In genomic region chr13:73626410-73626744, GRCm38 (mm10) we compare ENCODE assay signal across 8 mouse cellular contexts. TPM values are rescaled to one million over a fixed set of nuclear protein-coding genes. Genes with fewer than 3 reads are reported as not detected.
DNase-seq lines count a peak whose midpoint lies in the region; ATAC-seq and TF ChIP-seq lines count a peak whose summit lies in the region.

No protein-coding gene starts in this region.

- no peak for ATAC-seq in heart, embryonic 13.5 days (ENCODE audit: extremely low read depth, insufficient number of reproducible peaks, low FRiP score, low TSS enrichment)

- 44% methylated on average over 6 of the region's 6 CpGs for WGBS in heart, embryonic 13.5 days
- 44% methylated on average over 6 of the region's 6 CpGs for WGBS in hindbrain, embryonic 10.5 days

- H3K4me1 ChIP-seq in heart, embryonic 13.5 days, result peaks cover 3% of the 10 kb centered on the region; the same call in 1 of the 2 replicates
- no peaks in the 10 kb centered on the region for H3K4me1 ChIP-seq in ES-Bruce4 (ENCODE audit: control insufficient read depth, insufficient read depth, low read length)
- peaks cover 25% of the 10 kb centered on the region for H3K4me1 ChIP-seq in hindbrain, embryonic 10.5 days (replicated peaks)
- H3K4me1 ChIP-seq in megakaryocyte, embryonic 14.5 days, result peaks cover 20% of the 10 kb centered on the region

- H3K36me3 ChIP-seq in heart, embryonic 13.5 days, result peaks cover 13% of the 10 kb centered on the region
- no peaks in the 10 kb centered on the region; the same call in 1 of the 2 replicates for H3K36me3 ChIP-seq in ES-Bruce4 (ENCODE audit: control insufficient read depth, insufficient read depth, low read length, poor library complexity, severe bottlenecking)
- peaks cover 14% of the 10 kb centered on the region for H3K36me3 ChIP-seq in hindbrain, embryonic 10.5 days
- H3K36me3 ChIP-seq in megakaryocyte, embryonic 14.5 days (replicated peaks; ENCODE audit: low read length), result peaks cover 16% of the 10 kb centered on the region

- H3K9me3 ChIP-seq in heart, embryonic 13.5 days, result no peaks in the 10 kb centered on the region
- no peaks in the 10 kb centered on the region for H3K9me3 ChIP-seq in ES-Bruce4 (replicated peaks; ENCODE audit: control insufficient read depth, insufficient read depth, low read length, poor library complexity, severe bottlenecking)
- no peaks in the 10 kb centered on the region for H3K9me3 ChIP-seq in hindbrain, embryonic 10.5 days
- H3K9me3 ChIP-seq in megakaryocyte, embryonic 14.5 days, result no peaks in the 10 kb centered on the region

- no peak for TF ChIP-seq CTCF in ES-Bruce4 (IDR thresholded peaks at IDR 0.05; ENCODE audit: low read depth, low read length)

- no peak for TF ChIP-seq POLR2A in ES-Bruce4 (IDR thresholded peaks at IDR 0.05; ENCODE audit: insufficient read depth, low read length)

- no peak for DNase-seq in heart, adult 9 months (ENCODE audit: low spot score in 2 of 2)
- DNase-seq in hindbrain, embryonic 10.5 days (ENCODE audit: low spot score), result no peak
- DNase-seq in urinary bladder, postnatal 4 days (ENCODE audit: low spot score in 2 of 2), result no peak
- DNase-seq in frontal cortex, postnatal 36 days (ENCODE audit: low spot score in 2 of 2), result no peak
- no peak for DNase-seq in right cerebral cortex, postnatal 4 days

- H3K9ac ChIP-seq in heart, embryonic 13.5 days, result peak overlapping the region; percentile 84
- H3K9ac ChIP-seq in ES-Bruce4 (ENCODE audit: low read depth, poor library complexity, severe bottlenecking), result no peak overlapping the region

- H3K27me3 ChIP-seq in heart, embryonic 13.5 days (replicated peaks), result no peaks in the 10 kb centered on the region
- no peaks in the 10 kb centered on the region for H3K27me3 ChIP-seq in ES-Bruce4 (ENCODE audit: control insufficient read depth, insufficient read depth, low read length, poor library complexity, severe bottlenecking)
- no peaks in the 10 kb centered on the region; the same call in 1 of the 2 replicates for H3K27me3 ChIP-seq in hindbrain, embryonic 10.5 days (ENCODE audit: insufficient read depth, poor library complexity, severe bottlenecking)
- peaks cover 40% of the 10 kb centered on the region for H3K27me3 ChIP-seq in megakaryocyte, embryonic 14.5 days (replicated peaks)

- H3K27ac ChIP-seq in heart, embryonic 13.5 days (replicated peaks), result no peak overlapping the region
- H3K27ac ChIP-seq in ES-Bruce4 (ENCODE audit: insufficient read depth, low read length), result peak overlapping the region; percentile 30; the same call in 1 of the 2 replicates
- H3K27ac ChIP-seq in hindbrain, embryonic 10.5 days, result peak overlapping the region; percentile 87

- peak overlapping the region; percentile 93 for H3K4me2 ChIP-seq in heart, embryonic 13.5 days

- H3K4me3 ChIP-seq in heart, embryonic 13.5 days, result peak overlapping the region; percentile 72
- peak overlapping the region; percentile 51 for H3K4me3 ChIP-seq in ES-Bruce4 (ENCODE audit: low read depth, low read length)
- H3K4me3 ChIP-seq in hindbrain, embryonic 10.5 days, result peak overlapping the region; percentile 72
- H3K4me3 ChIP-seq in megakaryocyte, embryonic 14.5 days (replicated peaks), result peak overlapping the region; percentile 87

- TF ChIP-seq EP300 in ES-Bruce4 (IDR thresholded peaks at IDR 0.05; ENCODE audit: insufficient read depth, low read depth, low read length), result no peak

RNA-seq across cellular contexts. Expression of gene Tert, which starts 0.3 kb away (rescaled TPM):
- 2.1 and 2.4 TPM in 2 replicates for polyA plus RNA-seq in heart, embryonic 13.5 days (2015; fragmentation: Nextera tagmentation; extraction: Ambion mirVana)
- 27.7 and 32.0 TPM in 2 replicates for polyA plus RNA-seq in ES-Bruce4 (2011; ENCODE audit: insufficient read depth, insufficient read length, low read depth, missing spikeins)
- 5.6 and 7.2 TPM in 2 replicates for polyA plus RNA-seq in hindbrain, embryonic 10.5 days (2016; fragmentation: Nextera tagmentation; extraction: Ambion mirVana)
- not detected in 2 replicates for polyA plus RNA-seq in megakaryocyte, embryonic 14.5 days (2012; ENCODE audit: insufficient read depth, low replicate concordance)

RNA-seq across cellular contexts. Expression of gene Clptm1l, which starts 22.6 kb away (rescaled TPM):
- polyA plus RNA-seq in heart, embryonic 13.5 days (2015; fragmentation: Nextera tagmentation; extraction: Ambion mirVana), result 93.5 and 111 TPM in 2 replicates
- 39.6 and 40.8 TPM in 2 replicates for polyA plus RNA-seq in ES-Bruce4 (2011; ENCODE audit: insufficient read depth, insufficient read length, low read depth, missing spikeins)
- polyA plus RNA-seq in hindbrain, embryonic 10.5 days (2016; fragmentation: Nextera tagmentation; extraction: Ambion mirVana), result 106 and 107 TPM in 2 replicates
- polyA plus RNA-seq in megakaryocyte, embryonic 14.5 days (2012; ENCODE audit: insufficient read depth, low replicate concordance), result 17.7 and 24.9 TPM in 2 replicates

RNA-seq across cellular contexts. Expression of gene Slc6a18, which starts 51.4 kb away (rescaled TPM):
- polyA plus RNA-seq in heart, embryonic 13.5 days (2015; fragmentation: Nextera tagmentation; extraction: Ambion mirVana), result not detected in 2 replicates
- polyA plus RNA-seq in ES-Bruce4 (2011; ENCODE audit: insufficient read depth, insufficient read length, low read depth, missing spikeins), result not detected in 2 replicates
- not detected in 2 replicates for polyA plus RNA-seq in hindbrain, embryonic 10.5 days (2016; fragmentation: Nextera tagmentation; extraction: Ambion mirVana)
- not detected in 2 replicates for polyA plus RNA-seq in megakaryocyte, embryonic 14.5 days (2012; ENCODE audit: insufficient read depth, low replicate concordance)
